Mouse (Mus musculus) embryonic facial prominence, embryonic 10.5 days (tissue): ENCODE results near the gene Slc22a4. TPM values are rescaled to one million over a fixed set of nuclear protein-coding genes. Genes with fewer than 3 reads are reported as not detected.
A peak's percentile ranks its signal among the peaks of the same experiment; 100 is the strongest.
"Not testable (repeated sequence)": the region's sequence is repeated elsewhere in the genome, so short reads cannot be mapped to it uniquely, and the experiment has no call there.

ENCODE experiments used
- DNase-seq: peaks from one replicate; pipeline ENCODE4 v3.0.0-alpha.2; 2017; ENCODE audit warnings: low spot score
- H3K27ac ChIP-seq: fragments of 300-500 bp; sonication (generic); replicated peaks from 2 replicates; pipeline ENCODE4 v1.5.1; 2016; ENCODE audit warnings: mild to moderate bottlenecking
- H3K27me3 ChIP-seq: fragments of 300-500 bp; sonication (generic); replicated peaks from 2 replicates; pipeline ENCODE4 v1.6.1; 2016; ENCODE audit warnings: low read depth, mild to moderate bottlenecking; ENCODE audit not compliant: poor library complexity, severe bottlenecking
- H3K36me3 ChIP-seq: fragments of 300-500 bp; sonication (generic); replicated peaks from 2 replicates; pipeline ENCODE4 v1.6.1; 2016; ENCODE audit warnings: mild to moderate bottlenecking, moderate library complexity
- H3K4me1 ChIP-seq: fragments of 300-500 bp; sonication (generic); 2 replicates; pipeline ENCODE4 v1.6.1; 2016
- H3K4me3 ChIP-seq: fragments of 300-500 bp; sonication (generic); 2 replicates; pipeline ENCODE4 v1.5.1; 2016; ENCODE audit warnings: mild to moderate bottlenecking, moderate library complexity
- H3K9me3 ChIP-seq: fragments of 300-500 bp; sonication (generic); 2 replicates; pipeline ENCODE4 v1.6.1; 2016; ENCODE audit warnings: mild to moderate bottlenecking
- WGBS: fragments of 180-500 bp; shearing (Covaris S2); methylation state at CpG from one replicate; pipeline ENCODE4 v1.1.7; 2016; 5-methylcytosine and 5-hydroxymethylcytosine counted together
- polyA plus RNA-seq: library from polyadenylated mRNA; unstranded; fragments of >200 nt; fragmentation: Nextera tagmentation; extraction: Ambion mirVana; gene quantifications from 2 replicates; pipeline ENCODE4 v1.2.1, GENCODE M21; 2016

Gene Slc22a4
- polyA plus RNA-seq, 1 experiment from 2014 or later, result 1.1 TPM

DNA sequence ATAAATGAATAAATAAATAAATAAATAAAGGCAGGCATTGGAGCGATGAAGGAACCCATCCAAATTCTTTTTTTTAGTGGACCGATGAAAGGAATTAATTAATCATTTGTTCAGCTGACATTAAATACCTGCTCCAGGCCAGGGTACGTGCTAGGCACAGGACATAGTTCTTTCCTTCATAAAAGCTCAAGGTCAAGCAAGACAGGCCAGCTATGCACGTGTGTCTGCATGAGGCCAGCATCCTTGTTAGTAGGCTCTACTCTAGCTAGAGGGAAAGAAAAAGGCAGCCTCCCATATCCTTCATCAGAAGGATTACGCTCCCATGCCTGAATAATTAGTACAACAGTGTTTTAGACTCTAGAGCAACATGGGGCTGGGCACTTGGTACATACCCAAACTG, 14.9 kb downstream of the Slc22a4 start:
- Histone ChIP-seq H3K27me3 (no peaks in the 10 kb centered on the region; the same call in 1 of the 2 replicates), H3K4me3 (no peak overlapping the region), H3K9me3 (no peaks in the 10 kb centered on the region), H3K4me1 (peaks cover 10% of the 10 kb centered on the region), H3K27ac (no peak overlapping the region), H3K36me3 (no peaks in the 10 kb centered on the region)
- no peak for DNase-seq
- WGBS, result 88% methylated on average over 5 of the region's 5 CpGs

DNA sequence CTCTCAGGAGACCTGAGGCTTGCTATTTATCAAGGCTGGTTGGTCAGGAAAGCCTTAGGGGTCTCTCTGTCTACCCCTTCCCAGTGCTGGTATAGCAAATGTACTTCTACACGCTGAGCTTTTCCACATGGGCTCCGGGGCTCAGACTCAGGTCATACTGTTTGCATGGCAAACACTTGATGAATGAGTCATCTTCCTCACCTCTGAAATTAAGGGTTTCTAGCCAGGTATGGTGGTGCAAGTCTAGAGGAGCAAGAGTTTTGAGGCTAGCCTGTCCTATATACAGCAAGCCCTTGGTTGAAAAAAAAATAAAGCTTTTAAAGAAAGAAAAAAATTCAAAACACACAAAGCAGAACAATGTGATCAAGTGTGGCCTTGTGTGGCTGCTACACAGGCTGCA, 16.6 kb downstream of the Slc22a4 start:
- H3K4me3 ChIP-seq, result no peak overlapping the region

DNA sequence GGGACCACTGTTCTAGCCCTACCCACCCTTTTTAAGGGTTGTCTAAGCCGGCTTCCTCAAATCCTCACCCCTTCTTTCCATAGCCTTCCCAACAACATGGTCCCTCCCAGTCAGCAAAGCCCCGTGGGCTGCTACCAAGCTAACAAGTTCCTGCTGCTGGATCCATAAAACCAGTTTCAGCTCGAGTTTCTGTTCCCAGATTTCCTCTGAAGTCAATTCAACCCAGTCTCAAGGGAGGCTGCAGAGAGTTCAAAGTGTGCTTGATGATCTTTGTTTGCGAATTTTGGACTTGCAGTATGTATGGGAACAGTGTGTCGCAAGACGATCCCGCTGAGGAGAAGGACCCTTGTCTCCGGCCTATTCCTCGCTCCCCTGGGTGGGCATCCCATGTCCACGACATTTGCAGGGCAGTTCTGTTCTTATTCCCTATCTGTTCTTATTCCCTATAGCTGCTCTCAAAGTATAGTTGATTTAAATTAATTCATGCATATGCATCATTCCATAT, 19.4 kb downstream of the Slc22a4 start:
- WGBS, result 67% methylated on average over 10 of the region's 10 CpGs
- no peaks in the 10 kb centered on the region for H3K9me3 ChIP-seq
- H3K27me3 ChIP-seq, result 0 out of 2 replicates have a peak, but pooled peaks cover 2% of the 10 kb centered on the region
- no peak overlapping the region for H3K27ac ChIP-seq
- H3K36me3 ChIP-seq, result no peaks in the 10 kb centered on the region
- no peak overlapping the region for H3K4me3 ChIP-seq
- H3K4me1 ChIP-seq, result peaks cover 14% of the 10 kb centered on the region
- DNase-seq, result no peak

More for the DNA sequence above, 16.6 kb downstream of the Slc22a4 start:
- Histone ChIP-seq H3K9me3 (no peaks in the 10 kb centered on the region), H3K27me3 (no peaks in the 10 kb centered on the region), H3K27ac (no peak overlapping the region), H3K36me3 (no peaks in the 10 kb centered on the region), H3K4me1 (peaks cover 14% of the 10 kb centered on the region)
- 92% methylated on average over 2 of the region's 2 CpGs for WGBS
- no peak for DNase-seq

- WGBS, result 90% methylated on average over 11 of the region's 11 CpGs
- H3K4me1 ChIP-seq, result peaks cover 16% of the 10 kb centered on the region
- no peaks in the 10 kb centered on the region for H3K9me3 ChIP-seq
- no peak for DNase-seq
- no peak overlapping the region for H3K4me3 ChIP-seq
- H3K27ac ChIP-seq, result peak overlapping the region; percentile 14; the same call in 1 of the 2 replicates
- H3K36me3 ChIP-seq, result no peaks in the 10 kb centered on the region
- H3K27me3 ChIP-seq, result 0 out of 2 replicates have a peak, but pooled peaks cover 2% of the 10 kb centered on the region
Measured at GRCm38 (mm10) chr11:54007717-54008116, 20.2 kb downstream of the Slc22a4 start.

DNA sequence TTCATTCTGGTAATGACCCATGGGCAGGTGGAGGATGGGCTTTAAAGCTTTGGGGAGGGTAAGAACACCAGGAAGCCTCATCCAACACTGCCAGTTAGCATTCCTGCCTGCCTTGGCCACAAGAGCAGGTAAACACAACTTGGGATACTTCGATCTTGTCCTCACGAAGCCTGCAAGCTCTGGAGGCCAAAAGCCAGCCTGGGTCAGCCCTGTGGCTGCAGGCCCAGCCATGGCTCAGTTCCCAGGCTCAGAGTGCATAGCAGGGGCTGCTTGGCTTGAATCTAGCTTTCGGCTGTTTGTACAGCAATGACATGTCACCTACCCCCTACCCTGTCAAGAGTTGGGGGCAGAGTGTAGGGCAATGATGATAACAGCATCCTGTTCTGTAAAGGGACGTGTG, 21.0 kb downstream of the Slc22a4 start:
- WGBS, result 83% methylated on average over 4 of the region's 4 CpGs
- Histone ChIP-seq H3K4me1 (peaks cover 20% of the 10 kb centered on the region), H3K36me3 (no peaks in the 10 kb centered on the region), H3K27me3 (0 out of 2 replicates have a peak, but pooled peaks cover 2% of the 10 kb centered on the region), H3K27ac (no peak overlapping the region; the same call in 1 of the 2 replicates), H3K4me3 (no peak overlapping the region), H3K9me3 (no peaks in the 10 kb centered on the region)
- DNase-seq, result no peak

DNA sequence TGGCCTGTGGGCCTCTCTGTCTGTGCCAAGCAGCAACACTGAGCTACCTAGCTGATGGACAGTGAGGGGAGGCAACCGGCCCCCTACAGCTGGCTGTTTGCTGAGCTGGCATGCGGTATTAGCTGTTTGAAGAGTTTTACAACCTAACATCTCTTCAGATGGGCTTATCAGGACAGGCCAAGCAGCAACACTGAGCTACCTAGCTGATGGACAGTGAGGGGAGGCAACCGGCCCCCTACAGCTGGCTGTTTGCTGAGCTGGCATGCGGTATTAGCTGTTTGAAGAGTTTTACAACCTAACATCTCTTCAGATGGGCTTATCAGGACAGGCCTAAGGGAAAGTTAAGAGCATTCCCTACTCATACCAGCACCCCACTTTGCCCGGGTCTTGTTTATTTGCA, 21.5 kb downstream of the Slc22a4 start:
- H3K27me3 ChIP-seq, H3K27ac ChIP-seq, H3K36me3 ChIP-seq, H3K9me3 ChIP-seq, H3K4me3 ChIP-seq, DNase-seq: not testable (repeated sequence)
- peaks cover 20% of the 10 kb centered on the region for H3K4me1 ChIP-seq
- 85% methylated on average over 5 of the region's 5 CpGs for WGBS

DNA sequence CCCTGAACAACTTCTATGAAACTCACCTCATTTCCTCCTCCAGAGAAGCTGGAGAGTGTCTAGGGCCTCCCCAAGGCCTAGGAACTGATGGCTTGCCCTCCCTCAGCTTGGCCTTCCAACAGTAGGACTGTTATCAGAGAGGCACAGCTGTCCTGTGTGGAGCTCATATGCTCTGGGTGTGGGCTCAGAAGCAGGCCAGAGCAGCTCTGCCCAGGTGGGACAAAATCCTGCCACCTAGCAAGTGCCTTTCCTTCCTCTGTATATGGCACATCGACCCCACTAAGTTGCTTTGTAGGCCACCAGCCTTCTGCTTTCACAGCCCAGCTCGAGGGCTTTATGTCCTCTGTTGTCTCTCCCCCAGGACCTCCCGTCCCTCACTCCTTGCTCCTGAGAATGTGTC, 23.2 kb downstream of the Slc22a4 start:
- H3K4me1 ChIP-seq, result peaks cover 20% of the 10 kb centered on the region
- no peaks in the 10 kb centered on the region for H3K9me3 ChIP-seq
- WGBS, result 81% methylated on average over 3 of the region's 3 CpGs
- DNase-seq, result no peak
- 0 out of 2 replicates have a peak, but pooled peaks cover 2% of the 10 kb centered on the region for H3K27me3 ChIP-seq
- peak overlapping the region; percentile 37; the same call in 1 of the 2 replicates for H3K27ac ChIP-seq
- H3K36me3 ChIP-seq, result no peaks in the 10 kb centered on the region
- H3K4me3 ChIP-seq, result no peak overlapping the region

GRCm38 (mm10) chr11:54004221-54004620, 23.7 kb downstream of the Slc22a4 start:
- no peak overlapping the region for H3K27ac ChIP-seq
- DNase-seq, result no peak
- 85% methylated on average over 9 of the region's 9 CpGs for WGBS

DNA sequence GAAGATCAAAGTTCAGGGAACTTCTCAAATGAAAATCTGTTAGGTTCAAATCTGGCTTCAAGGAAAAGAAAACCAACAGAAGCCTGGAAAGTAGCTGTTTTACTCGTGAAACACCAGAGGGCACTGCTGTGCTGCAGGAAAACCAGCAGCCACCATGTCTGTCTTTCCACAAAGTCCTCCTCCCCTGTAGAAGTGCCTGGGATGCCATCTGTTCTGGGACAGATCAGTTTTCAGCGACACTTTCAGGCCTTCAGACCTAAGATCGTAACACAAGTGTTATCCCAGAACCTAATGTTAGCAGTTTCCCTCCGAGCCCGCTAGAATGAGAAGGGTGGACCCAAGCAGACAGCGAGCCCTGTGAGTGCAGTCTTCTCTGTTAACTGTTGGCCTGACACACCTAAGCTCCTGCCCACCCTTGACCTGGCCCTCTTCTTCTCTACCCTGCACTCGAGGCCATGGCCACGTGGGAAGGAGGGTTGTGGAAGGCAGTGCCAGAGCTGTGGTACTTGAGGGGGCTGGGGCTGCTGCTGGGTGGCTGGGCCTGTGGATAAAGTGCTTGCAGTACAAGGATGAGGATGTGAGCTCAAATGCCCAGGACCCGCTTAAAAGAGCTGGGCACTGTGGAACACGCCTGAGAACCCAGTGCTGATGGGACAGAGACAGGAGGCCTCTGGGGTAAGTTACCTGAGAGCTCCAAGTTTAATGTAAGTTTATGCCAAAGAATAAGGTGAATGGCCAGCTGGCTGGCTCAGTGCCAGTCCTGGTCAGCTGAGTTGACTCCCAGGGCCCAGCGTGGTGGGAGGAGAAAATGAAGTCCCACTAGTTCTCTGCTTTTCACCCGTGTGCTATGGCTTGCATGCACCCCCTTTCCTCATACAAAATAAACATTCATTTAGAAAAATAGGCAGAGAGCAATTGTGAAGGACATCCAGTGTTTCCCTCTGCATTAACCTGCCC, 24.9 kb downstream of the Slc22a4 start:
- not testable (repeated sequence) for H3K4me3 ChIP-seq, H3K9me3 ChIP-seq, H3K27me3 ChIP-seq, H3K36me3 ChIP-seq
- DNase-seq, result peak; percentile 71
- WGBS, result 49% methylated on average over 12 of the region's 12 CpGs
- Histone ChIP-seq H3K4me1 (peaks cover 12% of the 10 kb centered on the region), H3K27ac (peak overlapping the region; percentile 72)

More at GRCm38 (mm10) chr11:54004221-54004620, 23.7 kb downstream of the Slc22a4 start:
- Histone ChIP-seq H3K27me3 (0 out of 2 replicates have a peak, but pooled peaks cover 2% of the 10 kb centered on the region), H3K36me3 (no peaks in the 10 kb centered on the region), H3K4me1 (peaks cover 20% of the 10 kb centered on the region), H3K9me3 (no peaks in the 10 kb centered on the region), H3K4me3 (no peak overlapping the region)

- 6% methylated on average over 5 of the region's 5 CpGs for WGBS
- DNase-seq, result peak; percentile 64
- H3K27ac ChIP-seq, result 0 out of 2 replicates have a peak overlapping the region, but pooled peaks have one; percentile 16
- no peaks in the 10 kb centered on the region for H3K36me3 ChIP-seq
- H3K9me3 ChIP-seq, result no peaks in the 10 kb centered on the region
- 0 out of 2 replicates have a peak, but pooled peaks cover 2% of the 10 kb centered on the region for H3K27me3 ChIP-seq
- peaks cover 7% of the 10 kb centered on the region for H3K4me1 ChIP-seq
- no peak overlapping the region for H3K4me3 ChIP-seq
Measured at GRCm38 (mm10) chr11:54002147-54002760, 25.6 kb downstream of the Slc22a4 start.

- H3K9me3 ChIP-seq, result no peaks in the 10 kb centered on the region
- H3K4me3 ChIP-seq, result no peak overlapping the region
- no peaks in the 10 kb centered on the region for H3K27me3 ChIP-seq
- H3K4me1 ChIP-seq, result peaks cover 4% of the 10 kb centered on the region; the same call in 1 of the 2 replicates
- H3K27ac ChIP-seq, result no peak overlapping the region
- no peaks in the 10 kb centered on the region for H3K36me3 ChIP-seq
- no peak for DNase-seq
- 75% methylated on average over 2 of the region's 2 CpGs for WGBS
Measured at GRCm38 (mm10) chr11:53997661-53998060, 30.2 kb downstream of the Slc22a4 start.

- WGBS, result 89% methylated on average over 4 of the region's 4 CpGs
- DNase-seq, result no peak
- no peak overlapping the region for H3K27ac ChIP-seq
- no peaks in the 10 kb centered on the region for H3K27me3 ChIP-seq
- no peak overlapping the region for H3K4me3 ChIP-seq
- H3K4me1 ChIP-seq, result no peaks in the 10 kb centered on the region
- H3K9me3 ChIP-seq, result no peaks in the 10 kb centered on the region
- no peaks in the 10 kb centered on the region for H3K36me3 ChIP-seq
Measured at GRCm38 (mm10) chr11:53992264-53992663, 35.6 kb downstream of the Slc22a4 start.
